Mouse (Mus musculus): ENCODE data around the gene Glipr2. TPM values are rescaled to one million over a fixed set of nuclear protein-coding genes. Genes with fewer than 3 reads are reported as not detected.

Glipr2 gene
- total RNA-seq (2021): 1 to 10 TPM; 2.2 TPM

GRCm38 (mm10) chr4:43957292-43957845 is at the start of gene Glipr2:
Glipr2 (plus strand) TSS chr4:43957401.
- peak; percentile 56 to 70 for DNase-seq

GRCm38 (mm10) chr4:43918221-43918620 is 39.0 kb upstream of the Glipr2 start:
- no peak for DNase-seq

GRCm38 (mm10) chr4:43920602-43921001 is 36.6 kb upstream of the Glipr2 start:
- no peak for DNase-seq

- DNase-seq: no peak
Observed at GRCm38 (mm10) chr4:43925125-43925524, 32.1 kb upstream of the Glipr2 start.

DNA sequence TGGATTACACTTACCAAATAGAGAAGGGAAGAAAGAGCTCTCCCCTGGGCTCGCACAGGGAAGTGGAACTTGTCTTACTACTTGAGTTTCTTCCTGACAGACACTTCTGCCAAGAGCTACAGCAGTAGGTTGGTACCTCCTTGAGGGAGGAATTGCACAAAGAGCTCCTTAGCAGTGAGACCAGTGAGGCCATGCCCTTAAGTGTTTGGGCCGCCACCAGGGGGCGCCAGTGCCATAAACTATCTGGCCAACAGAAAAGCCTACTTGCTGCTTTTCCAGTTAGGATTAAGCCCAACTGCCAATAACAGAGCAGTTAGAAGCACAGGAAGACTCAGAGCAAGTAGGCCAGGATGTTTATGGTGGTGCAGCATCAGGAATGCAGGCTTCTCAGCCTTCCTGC is 31.4 kb upstream of the Glipr2 start:
- peak; percentile 70 to 77 for DNase-seq

- DNase-seq: no peak
Observed at GRCm38 (mm10) chr4:43927826-43928225, 29.4 kb upstream of the Glipr2 start.

DNA sequence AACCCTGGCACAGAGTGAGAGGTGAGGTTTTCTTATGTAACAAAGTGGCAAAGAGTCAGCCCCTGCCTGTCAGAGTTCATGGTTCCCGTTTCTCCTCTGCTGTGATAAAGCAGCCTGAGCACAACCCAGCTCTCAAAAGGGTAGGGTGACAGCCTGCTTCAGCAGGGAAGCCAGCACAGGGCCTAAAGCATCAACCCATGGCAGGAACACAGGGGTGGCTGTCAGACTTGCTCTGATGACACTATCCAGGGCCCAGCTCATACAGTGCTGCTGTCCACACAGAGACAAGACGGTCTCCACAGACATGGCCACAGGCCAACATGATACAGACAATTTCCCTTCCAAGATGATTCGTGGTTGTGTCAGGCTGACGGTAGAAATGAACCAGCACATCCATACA is 25.3 kb upstream of the Glipr2 start:
- no peak for DNase-seq

- no peak for DNase-seq
Observed at GRCm38 (mm10) chr4:43936186-43936585, 21.0 kb upstream of the Glipr2 start.

DNA sequence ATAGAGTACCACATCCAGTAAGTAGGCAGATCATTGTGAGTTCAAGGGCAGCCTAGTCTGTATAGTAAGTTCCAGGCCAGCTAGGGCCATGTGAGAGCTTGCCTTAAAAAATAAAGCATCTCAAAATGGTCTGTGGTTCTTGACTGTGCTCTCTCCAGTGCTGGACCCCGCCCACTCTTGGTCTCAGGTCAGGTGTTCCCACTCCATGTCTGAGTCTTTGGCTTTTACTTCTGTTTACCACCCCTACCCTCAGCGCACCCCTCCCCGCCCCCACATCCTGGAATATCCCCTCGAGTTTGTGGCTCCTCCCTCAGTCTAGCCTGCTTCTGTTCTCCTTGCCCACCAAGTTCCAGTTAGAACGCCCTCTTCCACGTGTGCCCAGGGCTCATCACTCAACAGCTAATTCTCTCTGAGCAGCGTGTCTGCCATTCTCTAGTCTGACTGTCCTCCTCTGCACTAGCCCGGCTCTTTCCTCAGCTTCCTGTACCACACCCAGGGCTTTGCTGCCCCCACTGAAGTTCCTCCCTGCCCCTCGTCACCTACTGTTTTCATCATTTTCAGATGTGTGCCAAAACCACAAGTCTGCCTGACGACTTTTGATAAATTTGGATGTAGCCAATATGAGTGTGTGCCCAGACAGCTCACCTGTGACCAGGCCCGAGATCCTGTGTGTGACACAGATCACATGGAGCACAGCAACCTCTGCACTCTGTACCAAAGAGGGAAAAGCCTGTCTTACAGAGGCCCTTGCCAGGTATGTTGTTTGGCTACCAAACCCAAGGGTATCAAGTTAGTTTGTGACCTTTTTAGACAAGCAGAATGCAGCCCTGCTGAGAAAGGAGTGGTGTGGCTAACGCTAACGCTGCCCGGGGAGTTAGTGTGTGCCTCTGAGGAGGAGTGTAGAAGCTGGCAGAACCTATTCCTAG is 20.2 kb upstream of the Glipr2 start:
- no peak for DNase-seq

DNA sequence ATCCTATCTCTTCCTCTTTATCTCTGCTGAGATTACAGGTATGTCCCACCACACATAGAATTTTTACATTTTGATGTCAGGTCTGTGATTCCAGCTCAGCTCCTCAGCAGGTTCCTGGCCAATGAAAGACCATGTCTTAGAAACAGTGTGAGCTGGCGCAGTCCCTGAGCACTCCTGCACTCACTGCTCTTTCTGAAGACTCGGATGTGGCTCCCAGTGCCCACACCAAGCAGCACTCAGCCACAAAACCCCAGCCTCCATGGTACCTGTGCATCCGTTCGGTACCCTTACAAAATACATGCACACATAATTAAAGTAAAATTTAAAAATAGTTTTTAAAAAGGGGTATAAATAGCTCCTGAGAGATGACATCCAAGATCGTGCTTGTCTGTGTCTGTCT is 15.9 kb upstream of the Glipr2 start:
- DNase-seq: no peak

GRCm38 (mm10) chr4:43942421-43942820 is 14.8 kb upstream of the Glipr2 start:
- no peak for DNase-seq

DNA sequence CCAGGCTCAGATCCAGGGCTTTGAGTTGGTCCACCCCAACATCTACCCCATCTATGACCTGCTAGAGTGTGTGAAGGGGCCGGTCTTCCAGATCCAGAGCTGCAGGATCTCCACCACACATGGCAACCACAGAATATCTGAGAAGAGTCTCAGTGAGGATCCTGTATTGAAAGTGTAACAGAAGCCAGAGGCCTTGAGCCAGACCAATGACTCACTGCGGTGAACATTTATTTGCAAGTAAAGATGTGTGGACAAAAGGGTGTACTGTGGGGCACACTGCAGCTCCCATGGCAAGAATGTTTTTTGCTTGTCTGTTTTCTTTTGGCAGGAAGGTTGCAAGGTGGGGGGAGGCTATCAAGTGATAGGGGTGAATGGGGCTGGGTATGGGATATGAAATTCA is 9.6 kb upstream of the Glipr2 start:
- DNase-seq: no peak

DNA sequence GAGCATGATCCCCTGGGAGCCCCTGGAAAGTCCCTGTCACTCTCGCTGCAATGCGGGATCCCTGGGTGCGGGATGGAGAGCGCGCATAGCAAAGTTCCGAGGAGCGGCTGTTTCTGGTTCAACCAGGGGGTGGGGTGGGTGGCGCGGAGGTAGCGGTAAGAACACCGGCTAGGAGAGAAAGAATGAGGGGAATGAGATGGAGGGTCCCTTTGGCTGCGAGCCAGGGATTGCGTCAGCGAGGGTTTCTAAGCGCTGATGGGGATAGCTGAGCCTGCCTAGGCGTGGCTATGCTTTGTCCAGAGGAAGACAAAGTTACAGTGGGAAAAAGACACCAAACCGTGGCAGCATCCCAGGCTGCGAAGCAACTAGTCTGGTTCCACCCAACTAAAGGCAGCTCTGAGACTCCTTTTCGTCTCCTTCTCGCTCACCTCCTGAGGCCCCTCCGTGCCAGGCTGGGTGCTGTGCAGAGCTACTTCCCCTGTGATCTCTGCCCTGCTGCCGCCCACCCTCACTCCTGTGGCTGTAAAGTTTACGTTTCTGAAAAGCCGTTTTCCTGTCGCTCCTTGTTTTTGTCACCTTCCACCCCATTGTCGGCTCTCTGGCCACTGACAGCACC is 753 bp downstream of the Glipr2 start:
- peak in 1 of 2 experiments; percentile 6 for DNase-seq

- DNase-seq: no peak
Observed at GRCm38 (mm10) chr4:43959523-43960179, 2.5 kb downstream of the Glipr2 start.

DNA sequence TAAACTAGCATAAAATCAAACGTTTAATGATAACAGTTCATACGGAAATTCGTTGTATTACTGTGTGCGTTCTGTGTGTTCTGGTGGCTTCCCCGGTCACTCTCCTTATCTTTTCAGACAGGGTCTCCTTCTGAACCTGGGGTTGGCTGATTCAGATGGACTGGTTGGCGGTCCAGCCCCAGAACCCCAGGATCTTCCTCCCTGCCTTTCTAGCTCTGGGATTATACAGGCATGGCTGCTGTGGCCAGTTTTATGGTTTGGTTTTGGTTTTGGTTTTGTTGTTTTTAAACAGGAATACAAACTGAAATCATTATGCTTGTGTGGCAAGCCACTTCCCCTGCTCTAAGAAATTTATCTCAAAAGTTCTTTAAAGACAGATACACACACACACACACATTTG is 3.0 kb downstream of the Glipr2 start:
- no peak for DNase-seq

DNA sequence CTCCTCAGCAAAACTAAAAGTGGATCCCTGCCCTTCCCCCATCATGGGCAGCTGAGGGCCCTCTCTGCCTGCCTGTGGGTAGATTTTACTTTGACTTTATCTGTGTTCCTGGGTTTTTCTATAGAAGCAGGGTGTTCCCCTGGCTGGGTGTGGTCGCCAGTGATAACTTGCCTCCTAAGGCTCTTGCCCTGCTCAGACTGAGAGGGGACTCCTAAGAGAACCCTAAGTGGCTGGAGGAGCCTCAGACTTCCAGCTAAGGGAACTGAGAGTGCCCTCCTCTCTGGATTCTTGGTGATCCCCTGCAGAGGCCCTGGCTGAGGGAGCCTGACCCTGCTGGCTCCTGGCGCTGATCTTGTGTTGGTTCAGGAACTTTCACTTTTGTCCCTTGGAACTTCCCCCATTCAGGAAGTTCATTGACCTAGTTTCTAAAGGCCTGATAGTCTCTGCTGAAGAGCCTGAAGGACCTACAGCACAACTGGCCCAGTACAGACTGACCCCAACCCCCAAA is 7.2 kb downstream of the Glipr2 start:
- no peak for DNase-seq

DNA sequence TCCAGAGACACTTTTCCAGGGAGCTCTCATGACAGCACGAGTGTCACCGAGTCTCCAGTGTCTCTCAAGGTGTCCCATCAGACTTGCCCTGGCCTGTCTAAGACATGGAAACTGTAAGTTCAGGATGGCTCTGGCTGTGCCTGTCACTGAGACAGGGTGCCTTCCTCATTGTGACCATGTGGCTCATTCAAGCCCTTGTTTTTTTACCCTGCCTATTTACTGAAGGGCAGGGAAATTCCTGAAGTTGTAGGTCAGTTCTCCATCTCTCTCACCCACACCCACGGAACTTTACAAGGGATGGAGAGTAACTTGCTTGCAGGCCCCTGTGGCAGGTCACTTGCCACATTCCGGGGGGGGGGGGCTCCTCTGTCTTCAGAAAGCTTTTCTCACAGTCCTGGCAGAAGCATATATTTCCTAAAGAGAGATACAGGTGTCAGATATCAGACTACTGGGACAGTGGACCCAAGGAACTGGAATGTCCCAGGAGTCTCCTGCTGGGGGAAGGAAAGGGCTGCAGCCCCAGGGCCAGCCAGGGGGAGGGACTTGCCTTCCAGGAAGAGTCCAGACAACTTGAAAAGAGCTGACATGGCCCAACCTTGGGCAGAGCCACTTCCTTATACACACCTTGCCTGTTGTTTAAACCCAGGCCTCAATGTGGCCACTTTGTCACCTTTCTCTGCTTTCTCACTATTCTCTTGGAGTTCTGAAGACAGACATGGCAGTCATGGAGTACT is 7.9 kb downstream of the Glipr2 start:
- DNase-seq: no peak

DNA sequence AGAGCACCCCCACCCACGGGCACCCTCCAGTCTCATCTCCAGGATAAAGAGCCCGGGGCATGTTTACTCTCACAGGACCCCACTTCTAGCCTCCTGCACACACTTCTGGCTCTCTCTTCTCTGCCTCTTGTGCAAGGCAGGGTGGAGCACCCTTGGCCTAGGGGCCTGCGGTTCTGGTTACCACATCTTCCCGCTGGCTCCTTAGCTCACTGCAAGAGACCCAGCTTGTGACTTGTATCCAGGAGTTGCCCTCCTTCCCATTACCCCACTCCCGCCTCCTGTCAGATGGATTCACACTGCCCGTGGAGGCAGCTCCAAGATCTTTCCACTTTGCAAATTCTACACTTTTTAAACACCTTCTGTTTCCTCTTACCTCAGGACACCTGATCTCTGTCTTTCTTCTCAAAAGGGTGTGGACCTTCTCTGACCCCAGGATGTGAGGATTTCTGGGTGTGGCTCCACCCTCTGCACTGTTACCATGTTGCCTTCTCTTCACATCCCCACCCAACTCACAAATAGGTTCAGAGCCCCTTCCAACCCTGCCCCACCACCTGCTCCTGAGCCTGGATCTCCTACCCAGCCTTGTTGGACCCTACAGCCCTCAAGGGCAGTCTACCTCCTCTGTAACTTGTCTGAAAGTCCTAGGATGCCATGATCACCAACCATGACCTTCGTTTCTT is 8.8 kb downstream of the Glipr2 start:
- DNase-seq: no peak

DNA sequence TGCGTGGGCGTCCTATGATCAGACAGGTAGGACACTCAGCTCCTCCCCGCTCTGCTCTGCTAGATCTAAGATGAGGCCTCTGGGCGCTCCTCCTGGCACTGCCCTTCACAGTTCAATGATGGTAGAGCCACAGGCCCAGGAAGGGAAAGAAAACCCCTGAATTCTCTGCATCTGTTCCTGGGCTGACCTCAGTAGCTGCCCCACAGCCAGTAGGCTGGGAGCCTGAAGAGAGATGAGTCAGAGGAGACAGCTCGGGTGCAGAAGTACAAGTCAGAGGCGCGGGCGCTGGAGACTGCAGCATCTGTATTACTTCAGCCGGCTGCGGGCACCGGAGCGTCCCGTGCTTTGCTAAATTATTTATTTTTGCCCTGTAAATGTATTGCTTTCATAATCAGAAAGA is 11.4 kb downstream of the Glipr2 start:
- DNase-seq: peak in 1 of 2 experiments; percentile 13

- no peak for DNase-seq
Observed at GRCm38 (mm10) chr4:43969373-43969772, 12.2 kb downstream of the Glipr2 start.

Measured in layer of hippocampus, postnatal 36 days (tissue).